Mouse (Mus musculus): ENCODE results near the gene Tcte2. TPM values are rescaled to one million over a fixed set of nuclear protein-coding genes. Genes with fewer than 3 reads are reported as not detected.

Tcte2 gene
- polyA plus RNA-seq, 1 experiment from 2014 or later, result 5.0 TPM

DNA sequence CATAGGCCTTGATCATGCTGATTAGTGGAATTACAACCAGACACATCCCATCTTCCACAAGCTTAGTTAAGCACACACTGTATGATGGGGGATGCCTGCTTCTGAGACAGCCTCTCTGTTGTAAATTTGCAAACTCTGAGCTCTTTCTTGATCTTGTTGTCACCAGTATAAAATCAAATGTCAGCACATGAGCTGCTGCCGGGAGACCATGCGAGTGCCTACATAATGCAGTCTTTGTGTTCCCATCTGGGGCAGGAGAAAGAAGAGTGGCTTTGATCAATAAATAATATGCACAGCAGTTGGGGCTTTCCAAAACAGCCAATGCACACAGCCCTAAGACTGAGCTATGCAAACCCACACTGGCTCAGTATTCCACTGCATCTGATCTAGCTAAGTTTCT lies 39.2 kb downstream of the Tcte2 start:
- H3K27me3 ChIP-seq (ENCODE audit: control insufficient read depth, insufficient read depth, low read length), result no peaks in the 10 kb centered on the region
- no peaks in the 10 kb centered on the region for H3K36me3 ChIP-seq (ENCODE audit: control insufficient read depth, insufficient read depth, low read length)
- no peaks in the 10 kb centered on the region for H3K9me3 ChIP-seq (ENCODE audit: control insufficient read depth, low read length)
- H3K27ac ChIP-seq (replicated peaks in 1 of 2; ENCODE audit: control insufficient read depth in 1 of 2, insufficient read depth in 1 of 2, low read depth in 2 of 2, low read length in 2 of 2), result no peak overlapping the region
- H3K4me2 ChIP-seq (ENCODE audit: low read length), result no peak overlapping the region
- peaks cover 4 to 9% of the 10 kb centered on the region in 2 experiments; a peak in 3 of 4 replicates for H3K4me1 ChIP-seq (ENCODE audit: control insufficient read depth in 2 of 2, insufficient read depth in 2 of 2, low read length in 2 of 2)
- H3K9ac ChIP-seq (ENCODE audit: low read length), result no peak overlapping the region
- H3K4me3 ChIP-seq (ENCODE audit: control insufficient read depth in 1 of 2, insufficient read depth in 1 of 2, low read depth in 1 of 2, low read length in 2 of 2), result no peak overlapping the region
- 82% methylated on average over 2 of the region's 2 CpGs for WGBS
- ATAC-seq (ENCODE audit: insufficient number of reproducible peaks, insufficient read depth, low FRiP score, low read depth), result no peak

- no peaks in the 10 kb centered on the region for H3K27me3 ChIP-seq (ENCODE audit: control insufficient read depth, insufficient read depth, low read length)
- H3K27ac ChIP-seq (replicated peaks in 1 of 2; ENCODE audit: control insufficient read depth in 1 of 2, insufficient read depth in 1 of 2, low read depth in 2 of 2, low read length in 2 of 2), result no peak overlapping the region
- H3K36me3 ChIP-seq (ENCODE audit: control insufficient read depth, insufficient read depth, low read length), result no peaks in the 10 kb centered on the region
- H3K4me2 ChIP-seq (ENCODE audit: low read length), result no peak overlapping the region
- H3K4me3 ChIP-seq (ENCODE audit: control insufficient read depth in 1 of 2, insufficient read depth in 1 of 2, low read depth in 1 of 2, low read length in 2 of 2), result no peak overlapping the region
- peaks cover 5 to 9% of the 10 kb centered on the region in 2 experiments; a peak in 3 of 4 replicates for H3K4me1 ChIP-seq (ENCODE audit: control insufficient read depth in 2 of 2, insufficient read depth in 2 of 2, low read length in 2 of 2)
- H3K9me3 ChIP-seq (ENCODE audit: control insufficient read depth, low read length), result no peaks in the 10 kb centered on the region
- WGBS, result 84% methylated on average over 2 of the region's 2 CpGs
- H3K9ac ChIP-seq (ENCODE audit: low read length), result no peak overlapping the region
- ATAC-seq (ENCODE audit: insufficient number of reproducible peaks, insufficient read depth, low FRiP score, low read depth), result no peak
Measured at GRCm38 (mm10) chr17:13721372-13721771, 40.3 kb downstream of the Tcte2 start.

- Histone ChIP-seq H3K27me3 (ENCODE audit: control insufficient read depth, insufficient read depth, low read length) (no peaks in the 10 kb centered on the region), H3K4me3 (ENCODE audit: control insufficient read depth in 1 of 2, insufficient read depth in 1 of 2, low read depth in 1 of 2, low read length in 2 of 2) (no peak overlapping the region), H3K9me3 (ENCODE audit: control insufficient read depth, low read length) (no peaks in the 10 kb centered on the region), H3K4me1 (ENCODE audit: control insufficient read depth in 2 of 2, insufficient read depth in 2 of 2, low read length in 2 of 2) (peaks cover 4 to 7% of the 10 kb centered on the region in 2 experiments; a peak in 3 of 4 replicates), H3K4me2 (ENCODE audit: low read length) (no peak overlapping the region), H3K9ac (ENCODE audit: low read length) (no peak overlapping the region), H3K27ac (replicated peaks in 1 of 2; ENCODE audit: control insufficient read depth in 1 of 2, insufficient read depth in 1 of 2, low read depth in 2 of 2, low read length in 2 of 2) (no peak overlapping the region), H3K36me3 (ENCODE audit: control insufficient read depth, insufficient read depth, low read length) (no peaks in the 10 kb centered on the region)
- WGBS, result 83% methylated on average over 5 of the region's 5 CpGs
- no peak for ATAC-seq (ENCODE audit: insufficient number of reproducible peaks, insufficient read depth, low FRiP score, low read depth)
Measured at GRCm38 (mm10) chr17:13720187-13720586, 41.4 kb downstream of the Tcte2 start.

DNA sequence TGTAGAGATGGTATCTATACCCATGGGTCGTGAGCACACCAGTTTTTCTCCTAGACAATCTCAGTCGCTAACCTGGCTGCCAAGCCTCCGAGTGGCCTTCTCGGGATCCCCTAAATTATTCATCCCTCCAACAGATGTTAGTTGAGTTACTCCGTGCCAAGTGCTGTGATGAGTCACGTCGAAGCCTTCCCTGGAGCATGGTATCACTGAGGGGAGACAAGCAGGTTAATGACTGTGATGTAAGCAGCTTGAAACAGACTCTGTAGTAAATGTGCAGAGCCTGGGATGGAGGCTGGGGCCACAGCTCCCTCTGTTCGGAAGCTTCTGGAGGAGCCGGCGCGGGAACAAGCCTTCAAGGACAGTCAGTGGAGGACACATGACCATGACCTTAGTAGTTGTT lies 44.2 kb downstream of the Tcte2 start:
- Histone ChIP-seq H3K4me2 (ENCODE audit: low read length) (no peak overlapping the region), H3K36me3 (ENCODE audit: control insufficient read depth, insufficient read depth, low read length) (no peaks in the 10 kb centered on the region), H3K9ac (ENCODE audit: low read length) (no peak overlapping the region), H3K4me3 (ENCODE audit: control insufficient read depth in 1 of 2, insufficient read depth in 1 of 2, low read depth in 1 of 2, low read length in 2 of 2) (no peak overlapping the region), H3K27ac (replicated peaks in 1 of 2; ENCODE audit: control insufficient read depth in 1 of 2, insufficient read depth in 1 of 2, low read depth in 2 of 2, low read length in 2 of 2) (no peak overlapping the region), H3K9me3 (ENCODE audit: control insufficient read depth, low read length) (no peaks in the 10 kb centered on the region), H3K4me1 (ENCODE audit: control insufficient read depth in 2 of 2, insufficient read depth in 2 of 2, low read length in 2 of 2) (peaks cover 0 to 3% of the 10 kb centered on the region in 2 experiments; a peak in 2 of 4 replicates), H3K27me3 (ENCODE audit: control insufficient read depth, insufficient read depth, low read length) (no peaks in the 10 kb centered on the region)
- WGBS, result 64% methylated on average over 11 of the region's 11 CpGs
- no peak for ATAC-seq (ENCODE audit: insufficient number of reproducible peaks, insufficient read depth, low FRiP score, low read depth)

DNA sequence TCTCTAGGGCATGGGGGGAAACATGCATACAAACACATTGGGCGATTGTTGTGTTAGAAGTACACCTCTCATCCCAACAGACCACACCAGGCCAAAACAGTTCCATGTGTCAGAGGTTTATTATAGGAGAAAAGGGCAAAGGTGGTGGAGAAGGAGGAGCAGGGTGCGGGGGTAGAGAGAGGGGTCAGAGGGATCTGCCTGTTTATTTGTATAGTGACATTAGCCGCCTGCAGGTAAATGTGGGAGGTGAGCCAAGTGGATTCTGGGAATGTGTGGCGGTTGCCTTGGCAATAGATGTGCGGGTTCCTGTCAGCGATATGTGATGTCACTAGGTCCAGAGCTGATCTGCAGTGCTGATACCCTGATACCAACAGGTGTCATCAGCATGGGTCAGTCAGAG lies 45.3 kb downstream of the Tcte2 start:
- no peak for ATAC-seq (ENCODE audit: insufficient number of reproducible peaks, insufficient read depth, low FRiP score, low read depth)
- Histone ChIP-seq H3K4me3 (ENCODE audit: control insufficient read depth in 1 of 2, insufficient read depth in 1 of 2, low read depth in 1 of 2, low read length in 2 of 2) (no peak overlapping the region), H3K4me2 (ENCODE audit: low read length) (no peak overlapping the region), H3K9ac (ENCODE audit: low read length) (no peak overlapping the region), H3K36me3 (ENCODE audit: control insufficient read depth, insufficient read depth, low read length) (no peaks in the 10 kb centered on the region), H3K4me1 (ENCODE audit: control insufficient read depth in 2 of 2, insufficient read depth in 2 of 2, low read length in 2 of 2) (peaks cover 0 to 3% of the 10 kb centered on the region in 2 experiments; a peak in 2 of 4 replicates), H3K27me3 (ENCODE audit: control insufficient read depth, insufficient read depth, low read length) (no peaks in the 10 kb centered on the region), H3K27ac (replicated peaks in 1 of 2; ENCODE audit: control insufficient read depth in 1 of 2, insufficient read depth in 1 of 2, low read depth in 2 of 2, low read length in 2 of 2) (no peak overlapping the region), H3K9me3 (ENCODE audit: control insufficient read depth, low read length) (no peaks in the 10 kb centered on the region)
- WGBS, result 92% methylated on average over 6 of the region's 6 CpGs

- ATAC-seq (ENCODE audit: insufficient number of reproducible peaks, insufficient read depth, low FRiP score, low read depth), result no peak
- Histone ChIP-seq H3K36me3 (ENCODE audit: control insufficient read depth, insufficient read depth, low read length) (no peaks in the 10 kb centered on the region), H3K27me3 (ENCODE audit: control insufficient read depth, insufficient read depth, low read length) (no peaks in the 10 kb centered on the region), H3K4me3 (ENCODE audit: control insufficient read depth in 1 of 2, insufficient read depth in 1 of 2, low read depth in 1 of 2, low read length in 2 of 2) (no peak overlapping the region), H3K9ac (ENCODE audit: low read length) (no peak overlapping the region), H3K4me1 (ENCODE audit: control insufficient read depth in 2 of 2, insufficient read depth in 2 of 2, low read length in 2 of 2) (peaks cover 0 to 3% of the 10 kb centered on the region in 2 experiments; a peak in 2 of 4 replicates), H3K27ac (replicated peaks in 1 of 2; ENCODE audit: control insufficient read depth in 1 of 2, insufficient read depth in 1 of 2, low read depth in 2 of 2, low read length in 2 of 2) (no peak overlapping the region), H3K9me3 (ENCODE audit: control insufficient read depth, low read length) (no peaks in the 10 kb centered on the region), H3K4me2 (ENCODE audit: low read length) (no peak overlapping the region)
- 72% methylated on average over 9 of the region's 9 CpGs for WGBS
Measured at GRCm38 (mm10) chr17:13715511-13715910, 46.1 kb downstream of the Tcte2 start.

GRCm38 (mm10) chr17:13714654-13715053 lies 47.0 kb downstream of the Tcte2 start:
- no peaks in the 10 kb centered on the region for H3K9me3 ChIP-seq (ENCODE audit: control insufficient read depth, low read length)
- H3K9ac ChIP-seq (ENCODE audit: low read length), result no peak overlapping the region
- H3K4me2 ChIP-seq (ENCODE audit: low read length), result no peak overlapping the region
- H3K27me3 ChIP-seq (ENCODE audit: control insufficient read depth, insufficient read depth, low read length), result no peaks in the 10 kb centered on the region
- peaks cover 0 to 3% of the 10 kb centered on the region in 2 experiments; a peak in 2 of 4 replicates for H3K4me1 ChIP-seq (ENCODE audit: control insufficient read depth in 2 of 2, insufficient read depth in 2 of 2, low read length in 2 of 2)
- 58% methylated on average over 4 of the region's 4 CpGs for WGBS
- H3K4me3 ChIP-seq (ENCODE audit: control insufficient read depth in 1 of 2, insufficient read depth in 1 of 2, low read depth in 1 of 2, low read length in 2 of 2), result no peak overlapping the region
- H3K27ac ChIP-seq (replicated peaks in 1 of 2; ENCODE audit: control insufficient read depth in 1 of 2, insufficient read depth in 1 of 2, low read depth in 2 of 2, low read length in 2 of 2), result no peak overlapping the region
- no peaks in the 10 kb centered on the region for H3K36me3 ChIP-seq (ENCODE audit: control insufficient read depth, insufficient read depth, low read length)
- no peak for ATAC-seq (ENCODE audit: insufficient number of reproducible peaks, insufficient read depth, low FRiP score, low read depth)

DNA sequence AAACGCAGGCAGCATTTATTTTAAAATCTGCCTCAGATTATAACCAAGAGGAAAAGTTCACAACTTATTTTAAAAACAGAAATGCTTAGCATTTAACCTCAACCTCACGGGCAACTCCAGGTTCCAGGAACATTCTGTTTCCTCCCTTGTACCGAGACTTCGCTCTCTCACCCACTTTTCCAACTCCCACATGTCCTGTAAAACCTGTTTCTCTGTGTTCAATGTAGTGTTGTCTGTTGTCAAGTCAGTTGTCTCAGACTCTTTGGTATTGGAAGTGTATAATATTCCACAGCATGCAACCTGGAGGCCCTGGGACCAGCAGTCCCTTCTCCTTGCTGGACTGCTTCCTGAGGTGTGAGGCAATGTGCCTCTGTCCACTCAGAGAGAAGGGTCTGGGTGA lies 47.5 kb downstream of the Tcte2 start:
- 83% methylated on average over 4 of the region's 4 CpGs for WGBS
- no peak for ATAC-seq (ENCODE audit: insufficient number of reproducible peaks, insufficient read depth, low FRiP score, low read depth)
- no peaks in the 10 kb centered on the region for H3K27me3 ChIP-seq (ENCODE audit: control insufficient read depth, insufficient read depth, low read length)

More for the DNA sequence above, 47.5 kb downstream of the Tcte2 start:
- Histone ChIP-seq H3K9ac (ENCODE audit: low read length) (no peak overlapping the region), H3K36me3 (ENCODE audit: control insufficient read depth, insufficient read depth, low read length) (no peaks in the 10 kb centered on the region), H3K4me1 (ENCODE audit: control insufficient read depth in 2 of 2, insufficient read depth in 2 of 2, low read length in 2 of 2) (peaks cover 0 to 6% of the 10 kb centered on the region in 2 experiments; a peak in 2 of 4 replicates), H3K9me3 (ENCODE audit: control insufficient read depth, low read length) (no peaks in the 10 kb centered on the region), H3K27ac (replicated peaks in 1 of 2; ENCODE audit: control insufficient read depth in 1 of 2, insufficient read depth in 1 of 2, low read depth in 2 of 2, low read length in 2 of 2) (no peak overlapping the region), H3K4me3 (ENCODE audit: control insufficient read depth in 1 of 2, insufficient read depth in 1 of 2, low read depth in 1 of 2, low read length in 2 of 2) (no peak overlapping the region), H3K4me2 (ENCODE audit: low read length) (no peak overlapping the region)

Data from heart, embryonic 14.5 days (tissue).